Mouse (Mus musculus): ENCODE data around the gene Notum. TPM values are rescaled to one million over a fixed set of nuclear protein-coding genes. Genes with fewer than 3 reads are reported as not detected.

Notum gene
- polyA plus RNA-seq, 1 experiment, result 0.43 TPM

GRCm38 (mm10) chr11:120662759-120663158, 1.8 kb upstream of the Notum start:
- Histone ChIP-seq H3K4me3 (ENCODE audit: insufficient read depth, poor library complexity, severe bottlenecking) (no peak overlapping the region), H3ac (ENCODE audit: control insufficient read depth, insufficient read length, low read depth) (no peak overlapping the region), H3K27me3 (ENCODE audit: control insufficient read depth, insufficient read depth, insufficient read length) (peaks cover 40% of the 10 kb centered on the region), H3K79me3 (ENCODE audit: low read depth) (no peaks in the 10 kb centered on the region), H3K36me3 (ENCODE audit: control insufficient read depth, insufficient read depth) (no peaks in the 10 kb centered on the region), H3K79me2 (ENCODE audit: control insufficient read depth, insufficient read depth) (no peaks in the 10 kb centered on the region)
- TF ChIP-seq CEBPB (IDR thresholded peaks at IDR 0.05; ENCODE audit: low read depth), result no peak
- TF ChIP-seq USF1 (IDR thresholded peaks at IDR 0.05; ENCODE audit: low read depth), result no peak
- TF ChIP-seq FOSL1 (IDR thresholded peaks at IDR 0.05; ENCODE audit: insufficient read depth, low read length, poor library complexity, severe bottlenecking), result no peak
- no peak for TF ChIP-seq MAX (IDR thresholded peaks at IDR 0.05)
- no peak for TF ChIP-seq MYOD1 (IDR thresholded peaks at IDR 0.05; ENCODE audit: control insufficient read depth, insufficient read length, low read depth)
- no peak for TF ChIP-seq CTCF (IDR thresholded peaks at IDR 0.05; ENCODE audit: control insufficient read depth, insufficient read depth, insufficient read length)

DNA sequence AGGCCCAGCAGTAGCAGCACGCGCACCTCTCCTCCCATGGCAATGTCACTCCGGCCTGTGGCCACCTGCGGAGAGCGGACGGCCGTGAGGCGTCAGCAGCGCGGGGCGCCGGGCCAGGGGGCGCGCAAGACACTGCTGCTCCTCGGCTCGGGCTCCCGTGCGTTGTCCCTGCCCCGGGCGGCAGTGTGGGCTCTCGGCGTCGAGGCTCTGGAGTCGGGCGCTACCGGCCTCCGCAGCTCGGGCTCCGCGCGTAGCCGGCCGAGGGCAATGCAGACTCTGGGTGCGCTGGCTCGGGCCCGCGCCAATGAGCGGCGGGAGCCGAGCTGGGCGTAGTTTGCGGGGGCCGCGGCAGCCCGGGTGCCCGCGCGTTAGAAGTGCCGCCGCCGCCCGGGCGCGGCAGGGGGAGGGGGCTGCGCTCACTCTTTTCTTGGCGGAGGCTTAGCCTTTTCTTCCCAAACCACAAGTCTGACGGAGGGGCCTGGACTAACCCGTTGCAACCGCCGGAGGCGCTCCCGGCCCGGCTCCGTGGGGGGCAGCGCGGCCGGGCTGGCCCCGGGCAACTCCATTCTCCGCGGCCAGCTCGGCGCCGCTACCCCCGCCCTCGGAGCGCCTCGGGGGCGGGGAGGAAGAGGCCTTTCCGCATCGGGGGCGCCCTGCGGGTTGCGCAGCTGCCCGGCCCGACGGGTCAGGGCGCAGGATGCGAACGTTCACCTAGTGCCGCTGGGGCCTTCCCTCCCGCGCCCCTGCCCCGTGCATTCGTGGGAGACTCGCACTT, 487 bp downstream of the Notum start:
- TF ChIP-seq MYOG (IDR thresholded peaks at IDR 0.05; ENCODE audit: control insufficient read depth, extremely low read depth, insufficient read length), result no peak
- TF ChIP-seq CTCF (IDR thresholded peaks at IDR 0.05; ENCODE audit: control insufficient read depth, insufficient read depth, insufficient read length), result peak; percentile 0
- Histone ChIP-seq H3K79me3 (ENCODE audit: low read depth) (no peaks in the 10 kb centered on the region), H3K36me3 (ENCODE audit: control insufficient read depth, insufficient read depth) (no peaks in the 10 kb centered on the region), H3ac (ENCODE audit: control insufficient read depth, insufficient read length, low read depth) (peak overlapping the region; percentile 6), H3K4me3 (ENCODE audit: insufficient read depth, poor library complexity, severe bottlenecking) (no peak overlapping the region), H3K27me3 (ENCODE audit: control insufficient read depth, insufficient read depth, insufficient read length) (peaks cover 63% of the 10 kb centered on the region), H3K79me2 (ENCODE audit: control insufficient read depth, insufficient read depth) (no peaks in the 10 kb centered on the region)

DNA sequence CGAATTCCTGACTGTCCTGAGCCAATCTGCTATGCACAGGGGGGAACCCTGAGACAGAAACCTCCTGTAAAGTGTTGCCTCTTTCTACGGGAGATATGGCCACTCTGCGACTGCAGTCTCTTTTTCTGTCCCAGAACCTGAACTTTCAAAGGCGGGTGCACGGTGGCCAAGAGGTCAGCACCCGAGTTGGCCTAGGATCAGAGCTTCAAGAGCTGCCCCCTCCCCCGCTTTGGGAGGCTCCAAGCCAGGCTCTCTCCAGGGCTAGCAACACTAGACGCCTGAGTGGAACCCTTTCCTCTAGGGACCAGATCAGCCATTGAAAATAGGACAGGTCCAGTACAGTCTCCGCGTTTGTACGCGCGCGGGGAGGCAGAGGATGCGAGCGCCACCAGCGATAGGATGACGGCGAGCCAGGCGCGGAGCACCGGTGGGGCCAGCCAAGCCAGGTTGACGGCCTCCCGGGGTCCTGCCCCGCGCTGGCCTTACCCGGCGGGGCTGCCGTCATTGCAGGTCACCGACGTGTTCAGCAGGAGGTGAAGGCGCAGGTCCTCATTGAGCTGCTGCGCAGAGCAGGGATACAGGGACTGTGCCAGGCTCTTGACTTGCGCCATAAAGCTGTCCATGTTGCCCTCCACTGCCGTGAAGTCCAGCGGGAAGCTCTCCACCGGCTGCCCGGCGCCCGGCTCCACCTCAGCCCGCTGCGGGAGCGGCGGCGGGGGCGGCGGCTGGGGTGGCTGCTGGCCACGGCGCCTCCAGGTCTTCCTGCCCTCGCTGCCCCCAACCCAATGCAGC, 1.3 kb downstream of the Notum start:
- Histone ChIP-seq H3K79me3 (ENCODE audit: low read depth) (no peaks in the 10 kb centered on the region), H3K4me3 (ENCODE audit: insufficient read depth, poor library complexity, severe bottlenecking) (no peak overlapping the region), H3ac (ENCODE audit: control insufficient read depth, insufficient read length, low read depth) (no peak overlapping the region), H3K79me2 (ENCODE audit: control insufficient read depth, insufficient read depth) (no peaks in the 10 kb centered on the region), H3K27me3 (ENCODE audit: control insufficient read depth, insufficient read depth, insufficient read length) (peaks cover 61% of the 10 kb centered on the region), H3K36me3 (ENCODE audit: control insufficient read depth, insufficient read depth) (no peaks in the 10 kb centered on the region)
- TF ChIP-seq MYOG (IDR thresholded peaks at IDR 0.05; ENCODE audit: control insufficient read depth, extremely low read depth, insufficient read length), result no peak
- TF ChIP-seq USF1 (IDR thresholded peaks at IDR 0.05; ENCODE audit: low read depth), result no peak
- TF ChIP-seq MAX (IDR thresholded peaks at IDR 0.05), result no peak
- no peak for TF ChIP-seq CTCF (IDR thresholded peaks at IDR 0.05; ENCODE audit: control insufficient read depth, insufficient read depth, insufficient read length)
- no peak for TF ChIP-seq FOSL1 (IDR thresholded peaks at IDR 0.05; ENCODE audit: insufficient read depth, low read length, poor library complexity, severe bottlenecking)
- no peak for TF ChIP-seq CEBPB (IDR thresholded peaks at IDR 0.05; ENCODE audit: low read depth)

- Histone ChIP-seq H3K4me3 (ENCODE audit: insufficient read depth, poor library complexity, severe bottlenecking) (no peak overlapping the region), H3K36me3 (ENCODE audit: control insufficient read depth, insufficient read depth) (no peaks in the 10 kb centered on the region), H3K79me3 (ENCODE audit: low read depth) (no peaks in the 10 kb centered on the region), H3K27me3 (ENCODE audit: control insufficient read depth, insufficient read depth, insufficient read length) (peaks cover 59% of the 10 kb centered on the region), H3K79me2 (ENCODE audit: control insufficient read depth, insufficient read depth) (no peaks in the 10 kb centered on the region), H3ac (ENCODE audit: control insufficient read depth, insufficient read length, low read depth) (no peak overlapping the region)
- TF ChIP-seq USF1 (IDR thresholded peaks at IDR 0.05; ENCODE audit: low read depth) (no peak), CTCF (IDR thresholded peaks at IDR 0.05; ENCODE audit: control insufficient read depth, insufficient read depth, insufficient read length) (peak; percentile 89), MAX (IDR thresholded peaks at IDR 0.05) (no peak), FOSL1 (IDR thresholded peaks at IDR 0.05; ENCODE audit: insufficient read depth, low read length, poor library complexity, severe bottlenecking) (no peak), MYOG (IDR thresholded peaks at IDR 0.05; ENCODE audit: control insufficient read depth, extremely low read depth, insufficient read length) (no peak), CEBPB (IDR thresholded peaks at IDR 0.05; ENCODE audit: low read depth) (no peak), MYOD1 (IDR thresholded peaks at IDR 0.05; ENCODE audit: control insufficient read depth, insufficient read length, low read depth) (peak; percentile 56)
Measured at GRCm38 (mm10) chr11:120658876-120659410, 2.0 kb downstream of the Notum start.

DNA sequence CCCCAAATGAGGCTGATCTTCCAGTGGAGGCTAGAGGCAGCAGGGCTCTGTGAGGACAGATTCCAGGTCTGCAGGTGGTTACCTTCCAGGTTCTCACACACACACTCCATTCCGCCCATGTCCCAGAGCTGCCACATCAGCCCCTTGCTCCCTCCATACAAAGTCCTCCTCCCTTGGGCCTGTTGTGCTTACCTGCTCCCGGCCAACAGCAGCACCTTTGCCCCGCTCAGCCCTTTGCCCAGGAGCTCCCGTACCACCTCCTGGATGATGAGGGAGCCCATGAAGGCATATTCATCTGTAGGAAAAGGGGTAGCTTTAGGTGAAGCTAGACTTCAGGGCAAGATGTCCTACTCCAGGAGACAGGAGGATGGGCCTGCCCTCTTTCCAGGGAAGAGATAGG, 3.7 kb downstream of the Notum start:
- TF ChIP-seq MAX (IDR thresholded peaks at IDR 0.05), result no peak
- no peak for TF ChIP-seq CEBPB (IDR thresholded peaks at IDR 0.05; ENCODE audit: low read depth)
- no peak for TF ChIP-seq FOSL1 (IDR thresholded peaks at IDR 0.05; ENCODE audit: insufficient read depth, low read length, poor library complexity, severe bottlenecking)
- no peak for TF ChIP-seq CTCF (IDR thresholded peaks at IDR 0.05; ENCODE audit: control insufficient read depth, insufficient read depth, insufficient read length)
- no peak for TF ChIP-seq MYOD1 (IDR thresholded peaks at IDR 0.05; ENCODE audit: control insufficient read depth, insufficient read length, low read depth)
- TF ChIP-seq USF1 (IDR thresholded peaks at IDR 0.05; ENCODE audit: low read depth), result no peak
- no peak for TF ChIP-seq MYOG (IDR thresholded peaks at IDR 0.05; ENCODE audit: control insufficient read depth, extremely low read depth, insufficient read length)
- Histone ChIP-seq H3K79me2 (ENCODE audit: control insufficient read depth, insufficient read depth) (no peaks in the 10 kb centered on the region), H3K36me3 (ENCODE audit: control insufficient read depth, insufficient read depth) (no peaks in the 10 kb centered on the region), H3K4me3 (ENCODE audit: insufficient read depth, poor library complexity, severe bottlenecking) (no peak overlapping the region), H3K79me3 (ENCODE audit: low read depth) (no peaks in the 10 kb centered on the region), H3K27me3 (ENCODE audit: control insufficient read depth, insufficient read depth, insufficient read length) (peaks cover 53% of the 10 kb centered on the region), H3ac (ENCODE audit: control insufficient read depth, insufficient read length, low read depth) (no peak overlapping the region)
